Mouse (Mus musculus): ENCODE results near the gene Pou2f2.

- TF ChIP-seq CTCF (conservative IDR thresholded peaks at IDR 0.05; ENCODE audit: insufficient read depth, insufficient read length, low read depth, low read length) (no peak), POLR2A (IDR thresholded peaks at IDR 0.05; ENCODE audit: low read depth, low read length) (no peak)
Measured at GRCm38 (mm10) chr7:25109355-25109754, 70.2 kb downstream of the Pou2f2 start.
